Mouse (Mus musculus): ENCODE measurements at regions not wholly inside any gene's neighbourhood (a gene's known extent, or its start where the extent isn't known, plus 50 kb on each side); places are given as distances from the start of the nearest gene placed in this dataset.

DNA sequence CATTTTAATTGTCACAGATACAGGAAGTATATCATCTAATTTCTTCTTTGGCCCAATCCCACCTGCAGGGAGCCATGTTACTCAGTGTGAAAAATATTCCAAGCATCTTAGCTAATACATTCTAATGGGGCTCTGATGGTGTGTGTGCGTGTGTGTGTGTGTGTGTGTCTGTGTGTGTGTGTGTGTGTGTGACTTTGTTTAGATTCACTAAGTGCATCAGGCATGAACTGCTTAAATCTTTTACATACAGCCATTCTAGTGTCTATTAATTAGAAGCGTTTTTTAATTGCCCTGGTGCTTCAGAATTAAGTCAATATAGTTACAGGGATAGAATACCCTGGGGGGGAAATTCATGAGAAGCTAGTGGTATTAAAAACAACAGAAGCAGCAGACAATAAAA is 912.1 kb upstream of the Gm5150 start:
- Histone ChIP-seq H3K27me3 (replicated peaks; ENCODE audit: control insufficient read depth, insufficient read depth, low read length) (no peaks in the 10 kb centered on the region), H3K27ac (replicated peaks; ENCODE audit: low read depth, low read length) (no peak overlapping the region), H3K4me2 (ENCODE audit: low read depth, low read length) (no peak overlapping the region), H3K9me3 (ENCODE audit: control insufficient read depth, low read length) (no peaks in the 10 kb centered on the region), H3K4me3 (ENCODE audit: low read depth, low read length) (no peak overlapping the region), H3K36me3 (ENCODE audit: control insufficient read depth, insufficient read depth, low read length) (no peaks in the 10 kb centered on the region), H3K4me1 (ENCODE audit: control insufficient read depth, insufficient read depth, low read length) (no peaks in the 10 kb centered on the region), H3K9ac (ENCODE audit: low read depth, low read length) (no peak overlapping the region)
- DNase-seq (ENCODE audit: low spot score) (no peak), ATAC-seq (ENCODE audit: low read depth) (no peak)
- WGBS = 81% methylated on average over 2 of the region's 2 CpGs

DNA sequence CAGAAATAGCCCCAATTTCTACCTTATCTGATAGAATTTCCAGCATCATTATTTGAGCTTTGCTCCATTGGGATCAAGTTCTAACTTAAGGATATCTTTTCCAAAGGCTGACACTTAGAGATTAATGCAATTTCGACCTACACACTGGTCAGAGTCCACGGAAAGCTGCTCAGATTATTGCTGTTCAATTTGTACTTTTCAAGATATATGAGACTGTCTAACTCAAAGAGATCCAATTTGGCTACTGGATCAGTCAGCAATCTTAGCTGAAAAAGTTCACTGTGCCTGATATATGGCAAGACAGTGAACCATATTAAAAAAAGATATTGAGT is 909.8 kb upstream of the Gm5150 start:
- Histone ChIP-seq H3K4me1 (ENCODE audit: control insufficient read depth, insufficient read depth, low read length) (no peaks in the 10 kb centered on the region), H3K4me3 (ENCODE audit: low read depth, low read length) (no peak overlapping the region), H3K4me2 (ENCODE audit: low read depth, low read length) (no peak overlapping the region), H3K36me3 (ENCODE audit: control insufficient read depth, insufficient read depth, low read length) (no peaks in the 10 kb centered on the region), H3K27ac (replicated peaks; ENCODE audit: low read depth, low read length) (no peak overlapping the region), H3K9me3 (ENCODE audit: control insufficient read depth, low read length) (no peaks in the 10 kb centered on the region), H3K27me3 (replicated peaks; ENCODE audit: control insufficient read depth, insufficient read depth, low read length) (no peaks in the 10 kb centered on the region), H3K9ac (ENCODE audit: low read depth, low read length) (no peak overlapping the region)
- ATAC-seq (ENCODE audit: low read depth) (no peak), DNase-seq (ENCODE audit: low spot score) (no peak)
- WGBS = 63% methylated on average over 2 of the region's 2 CpGs

GRCm38 (mm10) chr3:16915389-16916071 is 909.3 kb upstream of the Gm5150 start:
- 78% methylated on average over 2 of the region's 2 CpGs for WGBS
- Histone ChIP-seq H3K4me3 (ENCODE audit: low read depth, low read length) (no peak overlapping the region), H3K36me3 (ENCODE audit: control insufficient read depth, insufficient read depth, low read length) (no peaks in the 10 kb centered on the region), H3K27ac (replicated peaks; ENCODE audit: low read depth, low read length) (no peak overlapping the region), H3K4me2 (ENCODE audit: low read depth, low read length) (no peak overlapping the region), H3K9ac (ENCODE audit: low read depth, low read length) (no peak overlapping the region), H3K4me1 (ENCODE audit: control insufficient read depth, insufficient read depth, low read length) (no peaks in the 10 kb centered on the region), H3K9me3 (ENCODE audit: control insufficient read depth, low read length) (no peaks in the 10 kb centered on the region), H3K27me3 (replicated peaks; ENCODE audit: control insufficient read depth, insufficient read depth, low read length) (no peaks in the 10 kb centered on the region)
- no peak for DNase-seq (ENCODE audit: low spot score)
- no peak for ATAC-seq (ENCODE audit: low read depth)

DNA sequence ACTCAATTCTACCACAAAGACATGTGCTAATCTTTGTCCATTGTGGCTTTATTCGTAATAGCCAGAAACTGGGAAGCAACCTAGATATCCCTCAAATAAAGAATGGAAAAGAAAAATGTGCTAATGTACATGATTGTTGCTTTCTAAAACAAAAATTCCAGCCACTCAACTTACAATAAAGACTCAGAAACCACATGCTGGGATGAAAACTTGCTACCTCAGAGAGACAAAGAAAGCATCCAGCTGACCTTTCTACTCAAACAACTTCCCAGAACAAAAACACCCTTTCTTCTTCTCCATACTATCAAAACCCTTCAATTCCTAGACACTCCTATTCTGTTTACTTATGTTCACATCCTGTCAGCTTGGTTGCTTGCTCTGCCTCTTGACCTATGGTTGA is 881.9 kb upstream of the Gm5150 start:
- H3K9ac ChIP-seq (ENCODE audit: low read depth, low read length) = no peak overlapping the region
- DNase-seq (ENCODE audit: low spot score) = no peak
- 89% methylated on average over 1 of the region's 1 CpGs for WGBS
- ATAC-seq (ENCODE audit: low read depth) = no peak
- no peaks in the 10 kb centered on the region for H3K9me3 ChIP-seq (ENCODE audit: control insufficient read depth, low read length)
- no peaks in the 10 kb centered on the region for H3K27me3 ChIP-seq (replicated peaks; ENCODE audit: control insufficient read depth, insufficient read depth, low read length)
- no peaks in the 10 kb centered on the region for H3K36me3 ChIP-seq (ENCODE audit: control insufficient read depth, insufficient read depth, low read length)
- no peak overlapping the region for H3K4me3 ChIP-seq (ENCODE audit: low read depth, low read length)
- no peak overlapping the region for H3K4me2 ChIP-seq (ENCODE audit: low read depth, low read length)
- H3K27ac ChIP-seq (replicated peaks; ENCODE audit: low read depth, low read length) = no peak overlapping the region
- no peaks in the 10 kb centered on the region for H3K4me1 ChIP-seq (ENCODE audit: control insufficient read depth, insufficient read depth, low read length)

DNA sequence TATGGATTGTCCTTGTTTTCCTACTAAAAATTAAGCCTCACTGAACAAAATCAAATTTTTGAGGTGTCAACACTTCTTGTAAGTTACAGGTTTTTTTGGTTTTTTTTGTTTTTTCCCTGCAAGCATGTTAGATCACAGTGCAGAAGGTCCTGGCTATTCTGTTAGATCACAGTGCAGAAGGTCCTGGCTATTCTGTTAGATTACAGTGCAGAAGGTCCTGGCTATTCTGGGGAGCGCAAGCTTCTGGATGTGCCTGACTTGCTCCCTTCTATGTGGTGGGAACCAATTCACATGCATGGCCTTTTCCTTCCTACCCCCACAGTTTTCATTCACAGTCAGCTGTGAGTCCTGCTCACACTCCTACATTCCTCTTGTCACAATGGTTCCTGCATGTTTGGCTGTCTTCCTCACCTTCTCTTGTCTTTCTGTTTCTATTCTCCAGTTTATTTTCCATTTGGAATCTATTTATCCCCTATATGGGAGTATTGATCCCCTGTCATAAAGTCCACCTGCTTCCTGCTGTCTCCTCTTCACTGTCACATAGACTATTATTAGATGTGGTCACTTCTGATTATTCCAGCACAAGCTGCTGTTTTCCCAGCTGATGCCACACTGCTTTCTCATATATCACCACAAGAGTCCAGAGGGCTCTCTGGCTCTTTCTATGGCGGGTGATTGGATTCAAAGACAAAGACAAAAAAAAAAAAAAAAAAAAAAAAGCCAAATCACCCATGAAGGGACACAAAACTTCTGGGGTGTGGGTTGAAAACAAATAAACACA is 866.3 kb upstream of the Gm5150 start:
- ATAC-seq (ENCODE audit: low read depth) (no peak), DNase-seq (ENCODE audit: low spot score) (no peak)
- no peaks in the 10 kb centered on the region for H3K9me3 ChIP-seq (ENCODE audit: control insufficient read depth, low read length)
- WGBS = 75% methylated on average over 2 of the region's 2 CpGs
- H3K27ac ChIP-seq (replicated peaks; ENCODE audit: low read depth, low read length) = no peak overlapping the region
- no peak overlapping the region for H3K9ac ChIP-seq (ENCODE audit: low read depth, low read length)
- no peaks in the 10 kb centered on the region for H3K27me3 ChIP-seq (replicated peaks; ENCODE audit: control insufficient read depth, insufficient read depth, low read length)
- no peaks in the 10 kb centered on the region for H3K4me1 ChIP-seq (ENCODE audit: control insufficient read depth, insufficient read depth, low read length)
- no peaks in the 10 kb centered on the region for H3K36me3 ChIP-seq (ENCODE audit: control insufficient read depth, insufficient read depth, low read length)
- no peak overlapping the region for H3K4me3 ChIP-seq (ENCODE audit: low read depth, low read length)
- H3K4me2 ChIP-seq (ENCODE audit: low read depth, low read length) = no peak overlapping the region

DNA sequence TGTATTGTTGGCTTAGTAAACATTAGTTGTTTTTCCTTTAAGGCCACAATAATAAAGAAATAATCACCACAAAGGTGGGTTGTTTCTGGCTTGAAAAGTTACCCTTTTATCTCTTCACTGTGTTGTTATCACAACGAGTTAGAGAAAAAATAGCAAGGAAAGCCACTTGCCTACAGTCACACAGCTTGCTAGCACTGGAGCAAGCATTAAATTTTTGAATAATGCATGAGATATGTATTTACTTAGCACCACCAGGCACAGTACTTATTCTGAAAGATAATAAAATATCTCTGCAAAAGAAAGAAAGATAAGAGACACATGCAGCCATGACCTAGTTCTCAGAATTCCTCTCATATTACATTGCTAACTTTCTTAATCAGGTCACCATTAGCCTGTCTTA is 853.8 kb upstream of the Gm5150 start:
- 48% methylated on average over 1 of the region's 1 CpGs for WGBS
- no peaks in the 10 kb centered on the region for H3K36me3 ChIP-seq (ENCODE audit: control insufficient read depth, insufficient read depth, low read length)
- H3K9me3 ChIP-seq (ENCODE audit: control insufficient read depth, low read length) = no peaks in the 10 kb centered on the region
- no peak overlapping the region for H3K4me2 ChIP-seq (ENCODE audit: low read depth, low read length)
- no peak overlapping the region for H3K9ac ChIP-seq (ENCODE audit: low read depth, low read length)
- H3K4me1 ChIP-seq (ENCODE audit: control insufficient read depth, insufficient read depth, low read length) = no peaks in the 10 kb centered on the region
- H3K27me3 ChIP-seq (replicated peaks; ENCODE audit: control insufficient read depth, insufficient read depth, low read length) = no peaks in the 10 kb centered on the region
- no peak for DNase-seq (ENCODE audit: low spot score)
- H3K27ac ChIP-seq (replicated peaks; ENCODE audit: low read depth, low read length) = no peak overlapping the region
- no peak overlapping the region for H3K4me3 ChIP-seq (ENCODE audit: low read depth, low read length)
- ATAC-seq (ENCODE audit: low read depth) = no peak

DNA sequence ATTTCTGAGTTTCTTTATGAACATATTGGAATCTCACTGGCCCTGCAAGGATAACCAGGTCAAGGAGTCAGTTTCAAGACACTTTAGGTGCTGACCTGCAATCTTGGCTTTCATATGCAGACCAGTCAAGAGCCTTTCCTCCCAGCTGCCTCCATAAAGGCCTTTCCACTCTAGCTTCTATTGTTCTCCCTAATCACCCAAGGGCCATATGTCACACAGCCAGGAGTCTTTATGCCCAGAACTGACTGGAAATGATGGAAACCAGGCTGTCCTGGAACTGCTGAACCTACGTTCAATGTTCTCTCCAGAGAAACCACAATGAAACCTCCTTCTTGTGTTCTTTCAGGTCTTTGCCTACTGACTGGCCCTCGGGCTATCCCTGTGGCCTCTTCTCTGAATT is 852.7 kb upstream of the Gm5150 start:
- Histone ChIP-seq H3K4me1 (ENCODE audit: control insufficient read depth, insufficient read depth, low read length) (no peaks in the 10 kb centered on the region), H3K4me3 (ENCODE audit: low read depth, low read length) (no peak overlapping the region), H3K36me3 (ENCODE audit: control insufficient read depth, insufficient read depth, low read length) (no peaks in the 10 kb centered on the region), H3K4me2 (ENCODE audit: low read depth, low read length) (no peak overlapping the region), H3K9ac (ENCODE audit: low read depth, low read length) (no peak overlapping the region), H3K9me3 (ENCODE audit: control insufficient read depth, low read length) (no peaks in the 10 kb centered on the region), H3K27ac (replicated peaks; ENCODE audit: low read depth, low read length) (no peak overlapping the region), H3K27me3 (replicated peaks; ENCODE audit: control insufficient read depth, insufficient read depth, low read length) (no peaks in the 10 kb centered on the region)
- ATAC-seq (ENCODE audit: low read depth) (no peak), DNase-seq (ENCODE audit: low spot score) (no peak)
- WGBS = 57% methylated on average over 2 of the region's 2 CpGs

GRCm38 (mm10) chr3:16855251-16855650 is 849.0 kb upstream of the Gm5150 start:
- no peak overlapping the region for H3K27ac ChIP-seq (replicated peaks; ENCODE audit: low read depth, low read length)
- H3K9ac ChIP-seq (ENCODE audit: low read depth, low read length) = no peak overlapping the region
- no peaks in the 10 kb centered on the region for H3K9me3 ChIP-seq (ENCODE audit: control insufficient read depth, low read length)
- no peaks in the 10 kb centered on the region for H3K36me3 ChIP-seq (ENCODE audit: control insufficient read depth, insufficient read depth, low read length)
- H3K4me3 ChIP-seq (ENCODE audit: low read depth, low read length) = no peak overlapping the region
- no peak for ATAC-seq (ENCODE audit: low read depth)
- no peak overlapping the region for H3K4me2 ChIP-seq (ENCODE audit: low read depth, low read length)
- no peaks in the 10 kb centered on the region for H3K27me3 ChIP-seq (replicated peaks; ENCODE audit: control insufficient read depth, insufficient read depth, low read length)
- no peak for DNase-seq (ENCODE audit: low spot score)
- no peaks in the 10 kb centered on the region for H3K4me1 ChIP-seq (ENCODE audit: control insufficient read depth, insufficient read depth, low read length)
- WGBS = 87% methylated on average over 2 of the region's 2 CpGs

DNA sequence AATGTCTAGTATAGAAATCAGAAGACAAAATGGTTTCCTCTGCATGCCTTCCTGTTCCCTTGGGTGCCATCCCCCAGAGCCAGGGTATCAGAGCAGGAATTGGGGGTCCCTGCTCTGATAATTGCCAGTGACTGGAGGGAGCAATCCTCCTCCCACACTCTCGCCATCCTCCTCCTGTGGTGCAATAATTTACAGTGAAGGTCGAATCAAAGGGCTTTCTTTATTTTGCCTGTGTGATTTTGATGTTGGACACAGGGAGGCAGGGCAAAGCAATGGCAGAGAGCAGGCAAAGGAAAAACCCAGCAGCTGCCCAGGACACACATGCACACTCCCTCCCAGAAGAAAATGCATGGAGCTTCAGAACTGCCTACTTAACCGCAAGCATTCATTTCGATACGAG is 847.8 kb upstream of the Gm5150 start:
- no peak overlapping the region for H3K4me3 ChIP-seq (ENCODE audit: low read depth, low read length)
- H3K4me2 ChIP-seq (ENCODE audit: low read depth, low read length) = no peak overlapping the region
- no peaks in the 10 kb centered on the region for H3K36me3 ChIP-seq (ENCODE audit: control insufficient read depth, insufficient read depth, low read length)
- WGBS = 56% methylated on average over 5 of the region's 5 CpGs
- no peaks in the 10 kb centered on the region for H3K27me3 ChIP-seq (replicated peaks; ENCODE audit: control insufficient read depth, insufficient read depth, low read length)
- no peak overlapping the region for H3K27ac ChIP-seq (replicated peaks; ENCODE audit: low read depth, low read length)
- no peak overlapping the region for H3K9ac ChIP-seq (ENCODE audit: low read depth, low read length)
- ATAC-seq (ENCODE audit: low read depth) (no peak), DNase-seq (ENCODE audit: low spot score) (no peak)
- no peaks in the 10 kb centered on the region for H3K4me1 ChIP-seq (ENCODE audit: control insufficient read depth, insufficient read depth, low read length)
- H3K9me3 ChIP-seq (ENCODE audit: control insufficient read depth, low read length) = no peaks in the 10 kb centered on the region
